Mouse (Mus musculus): ENCODE data around the gene Dnhd1. TPM values are rescaled to one million over a fixed set of nuclear protein-coding genes. Genes with fewer than 3 reads are reported as not detected.

The Dnhd1 gene
- polyA plus RNA-seq, 1 experiment from 2014 or later: 1.1 TPM

DNA sequence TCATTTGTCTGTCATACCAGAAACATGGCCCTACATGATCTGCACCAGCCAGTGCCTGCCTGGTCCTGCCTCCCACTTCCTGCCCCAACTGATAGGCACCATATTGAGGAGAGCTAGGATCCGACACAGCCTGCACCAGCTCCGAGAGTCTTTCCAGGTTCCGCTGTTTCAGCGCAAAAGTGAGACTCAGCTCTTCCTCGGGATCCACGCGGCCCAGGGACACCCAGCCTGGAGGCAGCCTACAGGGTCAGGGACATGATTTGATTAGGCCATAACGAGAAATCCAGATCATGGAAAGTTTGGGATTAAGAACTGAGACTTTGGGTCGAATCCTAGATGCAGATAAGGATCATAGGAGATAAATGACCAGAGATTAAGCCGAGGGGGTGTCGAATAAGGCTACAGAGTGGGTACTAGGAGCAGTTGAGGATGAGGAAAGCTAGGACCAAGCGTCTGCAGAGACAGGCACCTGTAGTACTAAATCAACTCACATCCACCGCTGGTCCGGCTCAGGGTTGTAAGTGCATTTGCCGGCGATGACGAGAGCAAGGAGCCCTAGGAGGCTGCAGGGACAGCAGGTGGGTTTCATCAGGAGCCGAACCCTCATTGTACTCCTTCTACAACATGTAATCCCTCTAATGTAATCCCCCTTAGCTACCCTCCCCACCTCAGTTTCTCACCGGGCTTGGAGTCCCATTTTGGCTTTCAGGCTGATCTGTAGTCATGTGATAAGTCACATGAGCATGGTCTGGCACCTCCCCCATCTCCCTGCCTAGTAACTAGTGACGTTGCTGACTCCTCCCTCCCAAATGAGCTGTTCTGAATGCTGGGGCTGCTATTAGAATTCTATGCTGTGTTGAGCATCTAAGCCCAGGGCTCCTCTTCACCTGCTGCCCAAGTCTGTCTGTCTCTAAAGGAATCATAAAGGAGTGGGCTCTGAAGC is 101.1 kb downstream of the Dnhd1 start, which contains the start of gene Tpp1:
TSS of gene Tpp1 (minus strand) at position 745 of the 943 bp plus-strand sequence.
- Histone ChIP-seq H3K4me1 (peaks cover 9% of the 10 kb centered on the region), H3K9me3 (replicated peaks) (no peaks in the 10 kb centered on the region), H3K27ac (peak within 1 kb of the TSS; percentile 75), H3K27me3 (ENCODE audit: low read depth, poor library complexity, severe bottlenecking) (no peaks in the 10 kb centered on the region), H3K36me3 (peaks cover 75% of the 10 kb centered on the region), H3K4me3 (peak within 1 kb of the TSS; percentile 65)
- WGBS: 24% methylated on average over 20 of the region's 20 CpGs
- DNase-seq (ENCODE audit: low spot score): peak; percentile 87

DNA sequence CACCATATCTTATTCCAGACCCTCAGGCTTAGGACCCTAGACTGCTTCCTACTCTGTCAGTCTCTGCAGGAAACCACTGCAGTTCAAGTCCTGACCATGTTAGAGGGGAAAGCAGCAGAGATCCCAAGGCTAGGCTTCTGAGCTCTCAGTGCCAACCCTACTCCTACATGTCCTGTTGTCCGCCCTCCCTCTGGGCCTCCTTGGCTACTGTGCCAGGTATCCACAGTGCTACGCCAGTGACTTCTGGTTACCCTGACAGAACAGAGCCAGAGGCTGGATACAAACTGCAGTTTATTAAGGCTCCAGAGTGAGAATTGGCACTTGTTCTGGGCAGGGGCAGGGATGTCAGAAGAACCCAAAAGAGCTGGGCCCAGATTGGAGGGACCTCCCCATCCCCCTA is 102.1 kb downstream of the Dnhd1 start:
- Histone ChIP-seq H3K4me1 (peaks cover 9% of the 10 kb centered on the region), H3K4me3 (no peak overlapping the region), H3K27me3 (ENCODE audit: low read depth, poor library complexity, severe bottlenecking) (no peaks in the 10 kb centered on the region), H3K9me3 (replicated peaks) (no peaks in the 10 kb centered on the region), H3K36me3 (peaks cover 75% of the 10 kb centered on the region), H3K27ac (no peak overlapping the region)
- WGBS: 88% methylated on average over 2 of the region's 2 CpGs
- no peak for DNase-seq (ENCODE audit: low spot score)

DNA sequence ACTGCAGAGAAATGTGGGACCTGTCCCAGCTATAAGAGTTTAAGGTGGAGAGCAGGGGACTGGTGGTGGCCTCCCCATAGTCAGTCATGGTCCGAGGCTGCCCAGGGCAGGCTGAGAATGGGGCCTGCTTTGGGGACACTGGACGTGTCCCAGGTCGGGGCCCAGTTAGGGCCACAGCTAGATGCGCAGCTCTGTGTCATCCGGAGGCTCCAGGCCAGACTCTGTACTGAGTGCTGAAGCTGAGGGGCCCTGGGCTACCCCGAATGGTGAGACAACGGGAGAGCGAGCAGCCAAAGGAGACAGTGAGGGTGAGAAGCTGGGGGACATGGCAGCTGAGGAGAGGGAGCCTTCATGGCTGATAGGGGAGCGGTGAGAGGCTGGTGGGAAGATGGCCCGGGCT is 102.7 kb downstream of the Dnhd1 start:
- H3K4me1 ChIP-seq: peaks cover 9% of the 10 kb centered on the region
- peaks cover 76% of the 10 kb centered on the region for H3K36me3 ChIP-seq
- WGBS: 93% methylated on average over 10 of the region's 10 CpGs
- H3K4me3 ChIP-seq: no peak overlapping the region
- H3K27ac ChIP-seq: no peak overlapping the region
- no peaks in the 10 kb centered on the region for H3K9me3 ChIP-seq (replicated peaks)
- DNase-seq (ENCODE audit: low spot score): no peak
- no peaks in the 10 kb centered on the region for H3K27me3 ChIP-seq (ENCODE audit: low read depth, poor library complexity, severe bottlenecking)

DNA sequence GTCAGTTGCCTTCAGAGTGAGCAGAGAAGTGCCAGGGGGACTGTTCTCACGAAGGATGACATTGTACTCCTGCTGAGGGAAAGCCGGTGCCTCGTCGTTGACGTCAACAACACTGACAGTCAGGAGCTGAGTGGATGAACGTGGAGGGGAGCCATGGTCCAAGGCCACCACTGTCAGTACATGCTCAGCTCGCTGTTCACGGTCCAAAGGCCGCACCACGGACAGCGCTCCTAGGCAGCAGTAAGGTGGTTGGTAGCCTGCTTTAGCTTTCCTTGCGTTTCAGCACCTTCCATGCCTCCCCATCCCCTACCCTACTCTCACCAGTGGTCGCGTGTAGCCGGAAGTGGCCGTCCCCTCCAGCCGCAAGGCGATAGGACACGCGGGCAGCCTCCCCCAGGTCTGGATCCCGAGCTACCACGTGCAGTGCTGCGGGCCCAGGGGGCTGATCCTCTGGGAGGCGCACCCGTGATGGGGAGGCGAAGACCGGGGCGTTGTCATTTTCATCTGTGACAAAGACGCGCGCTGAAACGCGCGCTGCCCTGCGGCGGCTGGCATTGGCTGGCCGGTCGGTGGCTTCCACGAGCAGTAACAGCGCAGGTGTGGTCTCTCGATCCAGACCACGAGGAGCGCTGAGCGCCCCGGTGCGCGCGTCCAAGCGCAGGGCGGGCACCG is 111.3 kb downstream of the Dnhd1 start:
- DNase-seq (ENCODE audit: low spot score): no peak
- Histone ChIP-seq H3K4me1 (peaks cover 4% of the 10 kb centered on the region; the same call in 1 of the 2 replicates), H3K27ac (no peak overlapping the region), H3K4me3 (no peak overlapping the region), H3K9me3 (replicated peaks) (no peaks in the 10 kb centered on the region), H3K36me3 (peaks cover 98% of the 10 kb centered on the region), H3K27me3 (ENCODE audit: low read depth, poor library complexity, severe bottlenecking) (peaks cover 37% of the 10 kb centered on the region)
- 21% methylated on average over 51 of the region's 51 CpGs for WGBS

DNA sequence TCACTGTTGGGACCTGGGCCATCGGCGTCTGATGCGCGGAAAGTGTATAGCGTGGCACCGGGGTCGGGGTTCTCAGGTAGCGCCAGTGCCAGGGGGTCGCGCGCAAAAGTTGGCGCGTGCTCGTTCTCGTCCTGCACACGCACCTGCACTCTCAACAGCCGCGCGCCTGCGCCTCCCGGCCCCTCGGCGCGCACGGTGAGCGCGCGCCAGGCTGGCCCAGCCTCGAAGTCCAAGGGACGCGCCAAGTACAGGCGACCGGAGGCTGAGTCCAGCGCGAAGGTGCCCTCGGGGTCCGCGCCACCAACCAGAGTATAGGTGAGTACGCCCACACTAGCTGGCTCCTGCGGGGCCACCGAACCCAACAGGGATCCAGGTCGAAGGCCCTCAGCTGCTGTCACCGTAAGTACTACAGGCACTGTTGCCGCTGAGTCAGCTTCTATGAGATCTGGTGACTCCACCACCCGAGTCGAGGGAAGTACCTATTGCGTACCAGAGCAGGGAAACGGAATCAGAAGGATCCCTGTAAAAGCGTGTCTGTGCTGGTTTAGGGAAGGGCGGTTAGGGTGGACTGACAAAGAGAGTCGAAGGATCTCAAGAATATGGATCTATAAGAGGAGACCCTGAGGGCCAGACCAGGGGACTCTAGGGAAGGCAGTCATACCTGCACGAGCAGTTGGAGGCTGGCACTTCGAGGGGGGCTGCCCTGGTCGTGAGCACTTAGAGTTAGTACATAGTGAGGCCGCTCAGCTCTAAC is 112.1 kb downstream of the Dnhd1 start:
- 18% methylated on average over 55 of the region's 55 CpGs for WGBS
- no peaks in the 10 kb centered on the region for H3K9me3 ChIP-seq (replicated peaks)
- peaks cover 37% of the 10 kb centered on the region for H3K27me3 ChIP-seq (ENCODE audit: low read depth, poor library complexity, severe bottlenecking)
- no peak overlapping the region for H3K4me3 ChIP-seq
- H3K27ac ChIP-seq: no peak overlapping the region
- no peak for DNase-seq (ENCODE audit: low spot score)
- peaks cover 98% of the 10 kb centered on the region for H3K36me3 ChIP-seq
- H3K4me1 ChIP-seq: peaks cover 9% of the 10 kb centered on the region

DNA sequence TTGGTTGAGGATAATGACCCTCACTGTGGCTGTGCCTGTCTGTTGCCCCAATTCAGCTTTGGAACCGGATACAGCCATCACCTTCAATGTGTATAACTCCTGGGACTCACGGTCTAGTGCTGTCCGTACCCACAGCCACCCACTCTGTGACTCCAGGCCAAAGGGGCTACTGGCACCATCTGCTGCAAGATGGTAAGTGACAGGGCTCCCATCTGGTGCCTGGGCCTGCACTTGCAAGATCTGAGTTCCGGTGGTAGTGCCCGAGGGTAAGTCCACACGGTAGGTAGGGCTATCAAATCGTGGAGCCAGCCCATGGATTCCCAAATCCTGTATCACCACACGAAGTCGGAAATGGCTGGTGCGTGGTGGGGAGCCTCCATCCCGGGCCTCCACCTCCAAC is 113.7 kb downstream of the Dnhd1 start:
- 93% methylated on average over 11 of the region's 11 CpGs for WGBS
- no peak for DNase-seq (ENCODE audit: low spot score)
- Histone ChIP-seq H3K27me3 (ENCODE audit: low read depth, poor library complexity, severe bottlenecking) (peaks cover 37% of the 10 kb centered on the region), H3K9me3 (replicated peaks) (no peaks in the 10 kb centered on the region), H3K27ac (no peak overlapping the region), H3K36me3 (peaks cover 91% of the 10 kb centered on the region), H3K4me1 (peaks cover 24% of the 10 kb centered on the region), H3K4me3 (no peak overlapping the region)

DNA sequence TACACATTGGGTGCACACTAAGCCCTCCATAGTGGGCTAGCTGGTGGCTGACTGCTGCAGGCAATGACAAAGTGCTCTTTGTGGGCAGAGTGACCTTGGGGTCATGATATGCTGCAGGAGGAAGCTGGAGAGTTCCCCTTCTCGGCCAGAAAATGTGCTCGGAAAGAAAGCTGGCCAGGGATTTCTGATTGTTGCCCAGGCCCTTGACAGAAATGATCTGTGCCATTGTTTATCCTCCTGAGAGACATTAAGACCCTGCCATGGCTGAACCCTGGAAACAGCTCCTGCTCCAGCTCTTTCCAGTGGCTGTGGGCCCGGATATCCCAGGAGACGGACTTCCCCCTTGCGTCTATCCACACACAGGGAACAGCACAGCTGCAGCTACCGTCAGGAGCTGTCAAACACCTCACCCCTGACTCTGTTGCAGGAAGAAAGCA is 117.1 kb downstream of the Dnhd1 start:
- Histone ChIP-seq H3K27ac (peak overlapping the region; percentile 32; the same call in 1 of the 2 replicates), H3K4me1 (peaks cover 24% of the 10 kb centered on the region), H3K27me3 (ENCODE audit: low read depth, poor library complexity, severe bottlenecking) (peaks cover 27% of the 10 kb centered on the region), H3K36me3 (peaks cover 92% of the 10 kb centered on the region), H3K9me3 (replicated peaks) (no peaks in the 10 kb centered on the region), H3K4me3 (peak overlapping the region; percentile 11; the same call in 1 of the 2 replicates)
- peak; percentile 37 for DNase-seq (ENCODE audit: low spot score)
- 29% methylated on average over 6 of the region's 6 CpGs for WGBS

DNA sequence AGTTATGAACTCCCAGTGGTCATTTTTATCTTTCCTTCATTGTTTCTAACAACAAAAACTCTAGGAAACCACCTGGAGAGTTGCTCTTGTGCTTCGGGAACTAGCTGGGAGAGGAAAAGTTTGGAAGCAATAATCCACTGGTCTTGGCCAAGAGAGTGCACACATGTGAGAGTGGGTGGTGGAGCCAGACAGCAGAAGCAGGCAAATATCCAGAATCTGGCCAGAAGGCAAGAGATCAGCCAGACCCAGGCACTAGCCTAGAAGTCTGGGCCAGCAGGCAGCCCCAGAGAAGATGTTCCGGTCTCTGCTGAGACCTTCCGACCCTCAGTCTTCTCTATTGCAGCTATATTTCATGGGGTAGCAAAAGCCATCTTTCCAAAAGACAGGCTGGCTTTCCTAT is 119.3 kb downstream of the Dnhd1 start:
- Histone ChIP-seq H3K27ac (no peak overlapping the region), H3K4me3 (no peak overlapping the region), H3K27me3 (ENCODE audit: low read depth, poor library complexity, severe bottlenecking) (0 out of 2 replicates have a peak, but pooled peaks cover 5% of the 10 kb centered on the region), H3K4me1 (peaks cover 23% of the 10 kb centered on the region), H3K36me3 (peaks cover 92% of the 10 kb centered on the region), H3K9me3 (replicated peaks) (no peaks in the 10 kb centered on the region)
- 98% methylated on average over 3 of the region's 3 CpGs for WGBS
- no peak for DNase-seq (ENCODE audit: low spot score)

Other genes starting within 250 kb of the Dnhd1 start
- 0.05 TPM in 1 of 2 replicates, not detected in the other for gene Cnga4, start 246.3 kb upstream of the Dnhd1 start, polyA plus RNA-seq (2016; fragmentation: Nextera tagmentation; extraction: Ambion mirVana)
- gene Cckbr, start 225.1 kb upstream of the Dnhd1 start, polyA plus RNA-seq (2016; fragmentation: Nextera tagmentation; extraction: Ambion mirVana): 0.05 TPM in 2 replicates
- gene Cavin3, start 168.5 kb upstream of the Dnhd1 start, polyA plus RNA-seq (2016; fragmentation: Nextera tagmentation; extraction: Ambion mirVana): 20.4 and 21.6 TPM in 2 replicates
- 26.1 and 31.9 TPM in 2 replicates for gene Smpd1, start 96.5 kb upstream of the Dnhd1 start, polyA plus RNA-seq (2016; fragmentation: Nextera tagmentation; extraction: Ambion mirVana)
- 76.9 and 81.9 TPM in 2 replicates for gene Apbb1, start 69.2 kb upstream of the Dnhd1 start, polyA plus RNA-seq (2016; fragmentation: Nextera tagmentation; extraction: Ambion mirVana)
- 0.48 TPM in 1 of 2 replicates, not detected in the other for gene Hpx, start 50.7 kb upstream of the Dnhd1 start, polyA plus RNA-seq (2016; fragmentation: Nextera tagmentation; extraction: Ambion mirVana)
- 24.5 and 31.2 TPM in 2 replicates for gene Trim3, start 17.3 kb upstream of the Dnhd1 start, polyA plus RNA-seq (2016; fragmentation: Nextera tagmentation; extraction: Ambion mirVana)
- gene Timm10b, start 10.8 kb upstream of the Dnhd1 start, polyA plus RNA-seq (2016; fragmentation: Nextera tagmentation; extraction: Ambion mirVana): 173 and 196 TPM in 2 replicates
- gene Arfip2, start 10.4 kb upstream of the Dnhd1 start, polyA plus RNA-seq (2016; fragmentation: Nextera tagmentation; extraction: Ambion mirVana): 60.0 and 67.4 TPM in 2 replicates
- 14.0 and 17.1 TPM in 2 replicates for gene Gm45799, start 10.3 kb upstream of the Dnhd1 start, polyA plus RNA-seq (2016; fragmentation: Nextera tagmentation; extraction: Ambion mirVana)
- 195 and 200 TPM in 2 replicates for gene Ilk, start 85.8 kb downstream of the Dnhd1 start, polyA plus RNA-seq (2016; fragmentation: Nextera tagmentation; extraction: Ambion mirVana)
- gene Rrp8, start 86.6 kb downstream of the Dnhd1 start, polyA plus RNA-seq (2016; fragmentation: Nextera tagmentation; extraction: Ambion mirVana): 44.1 and 54.1 TPM in 2 replicates
- 165 and 180 TPM in 2 replicates for gene Taf10, start 93.5 kb downstream of the Dnhd1 start, polyA plus RNA-seq (2016; fragmentation: Nextera tagmentation; extraction: Ambion mirVana)
- 39.8 and 40.5 TPM in 2 replicates for gene Tpp1, start 101.4 kb downstream of the Dnhd1 start, polyA plus RNA-seq (2016; fragmentation: Nextera tagmentation; extraction: Ambion mirVana)
- gene Dchs1, start 136.8 kb downstream of the Dnhd1 start, polyA plus RNA-seq (2016; fragmentation: Nextera tagmentation; extraction: Ambion mirVana): 17.3 and 21.2 TPM in 2 replicates
- gene Mrpl17, start 160.3 kb downstream of the Dnhd1 start, polyA plus RNA-seq (2016; fragmentation: Nextera tagmentation; extraction: Ambion mirVana): 332 and 378 TPM in 2 replicates

Data from limb, embryonic 10.5 days (tissue).